Mouse (Mus musculus) CH12.LX (cell line): ENCODE measurements at regions not wholly inside any gene's neighbourhood (a gene's known extent, or its start where the extent isn't known, plus 50 kb on each side); places are given as distances from the start of the nearest gene placed in this dataset.

Source experiments
- DNase-seq: peaks from one replicate; pipeline ENCODE4 v3.0.0-alpha.2; 2013; ENCODE audit errors: extremely low read depth
- H3K27ac ChIP-seq: 2 replicates; pipeline ENCODE4 v1.5.1; 2012; ENCODE audit warnings: low read depth, mild to moderate bottlenecking, control low read depth, moderate library complexity; ENCODE audit not compliant: insufficient read depth
- H3K27me3 ChIP-seq: replicated peaks from 2 replicates; pipeline ENCODE3; 2012; ENCODE audit warnings: inconsistent platforms
- H3K36me3 ChIP-seq, 2 experiments: replicated peaks in 1 of 2; 2 replicates each; pipeline versions ENCODE3 to v1.6.1; 2012; ENCODE audit warnings: inconsistent platforms in 1 of 2, low read length in 1 of 2, mild to moderate bottlenecking in 1 of 2, mixed read lengths in 1 of 2, moderate library complexity in 1 of 2; ENCODE audit not compliant: control insufficient read depth in 1 of 2, insufficient read depth in 1 of 2
- H3K4me1 ChIP-seq, 2 experiments: 2 replicates each; pipeline ENCODE4 v1.6.1; 2012; ENCODE audit warnings: inconsistent platforms in 1 of 2, moderate library complexity in 1 of 2; ENCODE audit not compliant: insufficient read depth in 2 of 2, control insufficient read depth in 1 of 2
- H3K4me2 ChIP-seq: 2 replicates; pipeline ENCODE4 v1.6.1; 2012; ENCODE audit warnings: low read depth, mild to moderate bottlenecking, control low read depth; ENCODE audit not compliant: poor library complexity, insufficient read depth, severe bottlenecking
- H3K4me3 ChIP-seq, 3 experiments: fragments of 150-350 bp in 1 of 3; sonication (generic) in 1 of 3; replicated peaks in 1 of 3; 2 replicates each; pipeline versions ENCODE3 to v1.5.1; 2011 to 2012; ENCODE audit warnings: low read depth in 2 of 3, low read length in 2 of 3, mild to moderate bottlenecking in 2 of 3, moderate library complexity in 2 of 3, control low read depth in 1 of 3, improper control_type of control experiment in 1 of 3, inconsistent platforms in 1 of 3, mixed read lengths in 1 of 3; ENCODE audit not compliant: poor library complexity in 1 of 3
- H3K79me2 ChIP-seq: replicated peaks from 2 replicates; pipeline ENCODE4 v1.6.1; 2012; ENCODE audit warnings: mild to moderate bottlenecking, moderate library complexity; ENCODE audit not compliant: control insufficient read depth, poor library complexity, insufficient read depth, severe bottlenecking; ENCODE audit errors: extremely low read depth
- H3K9ac ChIP-seq: 2 replicates; pipeline ENCODE4 v1.6.1; 2012; ENCODE audit warnings: low read depth, mild to moderate bottlenecking, control low read depth, moderate library complexity; ENCODE audit not compliant: insufficient read depth
- H3K9me3 ChIP-seq: replicated peaks from 2 replicates; pipeline ENCODE3; 2012; ENCODE audit warnings: low read length, inconsistent platforms, mixed read lengths
- CHD2 ChIP-seq: IDR thresholded peaks from 2 replicates; pipeline ENCODE4 v1.6.1; 2011; ENCODE audit warnings: low read length, improper control_type of control experiment
- ELF1 ChIP-seq: IDR thresholded peaks from 2 replicates; pipeline ENCODE4 v1.6.1; 2014; ENCODE audit warnings: low read depth, mild to moderate bottlenecking, inconsistent platforms, low read length, improper control_type of control experiment
- EP300 ChIP-seq: IDR thresholded peaks from 2 replicates; pipeline ENCODE4 v1.6.1; 2011; ENCODE audit warnings: low read length, improper control_type of control experiment
- HCFC1 ChIP-seq: IDR thresholded peaks from 2 replicates; pipeline ENCODE4 v1.6.1; 2012; ENCODE audit warnings: low read depth, mild to moderate bottlenecking, inconsistent platforms, low read length, improper control_type of control experiment
- IRF4 ChIP-seq: IDR thresholded peaks from 2 replicates; pipeline ENCODE4 v1.6.1; 2014; ENCODE audit warnings: low read depth, mild to moderate bottlenecking, inconsistent platforms, low read length, improper control_type of control experiment
- JUN ChIP-seq: IDR thresholded peaks from 2 replicates; pipeline ENCODE4 v1.6.1; 2011; ENCODE audit warnings: low read depth, mild to moderate bottlenecking, low read length, improper control_type of control experiment, moderate library complexity; ENCODE audit not compliant: insufficient read depth
- MAX ChIP-seq: IDR thresholded peaks from 2 replicates; pipeline ENCODE4 v1.6.1; 2011; ENCODE audit warnings: low read length, improper control_type of control experiment
- MEF2A ChIP-seq: IDR thresholded peaks from 2 replicates; pipeline ENCODE4 v1.6.1; 2014; ENCODE audit warnings: low read depth, mild to moderate bottlenecking, inconsistent platforms, low read length, improper control_type of control experiment, borderline replicate concordance
- MXI1 ChIP-seq: IDR thresholded peaks from 2 replicates; pipeline ENCODE4 v1.6.1; 2011; ENCODE audit warnings: mild to moderate bottlenecking, low read depth, low read length, improper control_type of control experiment
- PAX5 ChIP-seq: IDR thresholded peaks from 2 replicates; pipeline ENCODE4 v1.6.1; 2012; ENCODE audit warnings: low read length, inconsistent platforms, mixed read lengths
- POLR2A ChIP-seq: IDR thresholded peaks from 2 replicates; pipeline ENCODE4 v1.6.1; 2011; ENCODE audit warnings: low read depth, mild to moderate bottlenecking, improper control_type of control experiment, low read length
- TBP ChIP-seq: conservative IDR thresholded peaks from 2 replicates; pipeline ENCODE4 v1.6.1; 2011; ENCODE audit warnings: low read depth, low read length, improper control_type of control experiment
- TCF12 ChIP-seq: IDR thresholded peaks from 2 replicates; pipeline ENCODE4 v1.6.1; 2014; ENCODE audit warnings: low read depth, mild to moderate bottlenecking, inconsistent platforms, low read length, improper control_type of control experiment
- UBTF ChIP-seq: IDR thresholded peaks from 2 replicates; pipeline ENCODE4 v1.6.1; 2012; ENCODE audit warnings: low read depth, mild to moderate bottlenecking, inconsistent platforms, low read length, improper control_type of control experiment, moderate library complexity
- USF1 ChIP-seq: IDR thresholded peaks from 2 replicates; pipeline ENCODE4 v1.6.1; 2014; ENCODE audit warnings: low read depth, mild to moderate bottlenecking, inconsistent platforms, low read length, improper control_type of control experiment
- ZC3H11A ChIP-seq: IDR thresholded peaks from 2 replicates; pipeline ENCODE4 v1.6.1; 2012; ENCODE audit warnings: low read depth, mild to moderate bottlenecking, inconsistent platforms, low read length, improper control_type of control experiment
- ZMIZ1 ChIP-seq: IDR thresholded peaks from 2 replicates; pipeline ENCODE4 v1.6.1; 2012; ENCODE audit warnings: low read depth, mild to moderate bottlenecking, inconsistent platforms, low read length, improper control_type of control experiment
- ZNF384 ChIP-seq: IDR thresholded peaks from 2 replicates; pipeline ENCODE4 v1.6.1; 2012; ENCODE audit warnings: low read depth, low read length, improper control_type of control experiment, inconsistent platforms
- dilution Hi-C: fragments of 300-500 bp; cut with MboI; formaldehyde crosslinking; loops from 2 replicates; pipeline ENCODE4 v1.14.3; 2020; ENCODE audit warnings: low sequenced_read_pairs; ENCODE audit not compliant: extremely low pct_unique_long_range_greater_than_20kb, extremely low pct_ligation_motif_present
- in situ Hi-C: fragments of 300-500 bp; cut with MboI; formaldehyde crosslinking; loops from 3 replicates; pipeline ENCODE4 v1.14.3; 2019; ENCODE audit warnings: low sequenced_read_pairs, low pct_ligation_motif_present, low pct_unique_long_range_greater_than_20kb, mixed read lengths

GRCm38 (mm10) chr7:125185037-125185679 lies 259.3 kb upstream of the Kdm8 start:
- Histone ChIP-seq H3K9me3 (no peaks in the 10 kb centered on the region), H3K9ac (no peak overlapping the region), H3K4me3 (no peak overlapping the region), H3K4me1 (peaks cover 0 to 7% of the 10 kb centered on the region in 2 experiments; a peak in 1 of 4 replicates), H3K27me3 (peaks cover 58% of the 10 kb centered on the region), H3K79me2 (no peaks in the 10 kb centered on the region), H3K27ac (no peak overlapping the region), H3K4me2 (no peak overlapping the region), H3K36me3 (no peaks in the 10 kb centered on the region)
- dilution Hi-C loops (no loop called here), in situ Hi-C loops (no loop called here)
- no peak for DNase-seq
- TF ChIP-seq MAX = no peak
- no peak for TF ChIP-seq EP300
- TF ChIP-seq PAX5 = no peak
- no peak for TF ChIP-seq MEF2A
- TF ChIP-seq JUN = no peak
- no peak for TF ChIP-seq ZC3H11A
- no peak for TF ChIP-seq HCFC1
- no peak for TF ChIP-seq ELF1
- TF ChIP-seq POLR2A = no peak
- no peak for TF ChIP-seq IRF4

- H3K9ac ChIP-seq = no peak overlapping the region
- no peaks in the 10 kb centered on the region for H3K79me2 ChIP-seq
- H3K36me3 ChIP-seq = no peaks in the 10 kb centered on the region
- no peaks in the 10 kb centered on the region for H3K9me3 ChIP-seq
- H3K4me3 ChIP-seq = no peak overlapping the region
- DNase-seq = no peak
- H3K4me2 ChIP-seq = no peak overlapping the region
- H3K27me3 ChIP-seq = peaks cover 50% of the 10 kb centered on the region
- no peak for TF ChIP-seq PAX5
- TF ChIP-seq CHD2 = 0 out of 2 replicates have a peak, but pooled peaks have one; percentile 23
- TF ChIP-seq USF1 = no peak
- in situ Hi-C loops (no loop called here), dilution Hi-C loops (no loop called here)
- H3K27ac ChIP-seq = no peak overlapping the region
- H3K4me1 ChIP-seq = peaks cover 0 to 7% of the 10 kb centered on the region in 2 experiments; a peak in 1 of 4 replicates
These were observed 257.3 kb upstream of the Kdm8 start for GRCm38 (mm10) chr7:125187011-125187740.

- H3K27ac ChIP-seq = no peak overlapping the region
- H3K4me2 ChIP-seq = no peak overlapping the region
- DNase-seq = no peak
- no peak overlapping the region for H3K4me3 ChIP-seq
- no peak overlapping the region for H3K9ac ChIP-seq
- H3K79me2 ChIP-seq = no peaks in the 10 kb centered on the region
- H3K9me3 ChIP-seq = no peaks in the 10 kb centered on the region
- no peaks in the 10 kb centered on the region for H3K36me3 ChIP-seq
- dilution Hi-C loops = no loop called here
- H3K4me1 ChIP-seq = peaks cover 0 to 4% of the 10 kb centered on the region in 2 experiments; a peak in 1 of 4 replicates
- no peak for TF ChIP-seq ZNF384
- no peak for TF ChIP-seq TBP
- TF ChIP-seq MXI1 = no peak
- TF ChIP-seq ZMIZ1 = no peak
- no peak for TF ChIP-seq TCF12
- TF ChIP-seq UBTF = no peak
- peaks cover 55% of the 10 kb centered on the region for H3K27me3 ChIP-seq
- in situ Hi-C loops = no loop called here
These were observed 255.5 kb upstream of the Kdm8 start for GRCm38 (mm10) chr7:125188986-125189385.
